Mouse (Mus musculus) lung, adult 2 months (tissue): ENCODE results near the gene Per1.

Experiments
- CTCF ChIP-seq: fragments of 200-500 bp; IDR thresholded peaks from 2 replicates; pipeline ENCODE4 v1.5.1; 2011; ENCODE audit warnings: mild to moderate bottlenecking, low read length, control low read depth; ENCODE audit not compliant: insufficient read depth
- POLR2A ChIP-seq: fragments of 200-500 bp; IDR thresholded peaks from 2 replicates; pipeline ENCODE4 v1.6.1; 2011; ENCODE audit warnings: low read depth, mild to moderate bottlenecking, control low read depth, low read length, borderline replicate concordance; ENCODE audit errors: extremely low read depth

GRCm38 (mm10) chr11:69088103-69088855 is 6.7 kb upstream of the Per1 start, which contains the start of gene Vamp2:
- no peak for TF ChIP-seq CTCF
- 0 out of 2 replicates have a peak, but pooled peaks have one; percentile 47 for TF ChIP-seq POLR2A
